Mouse (Mus musculus): Measurements from ENCODE around the gene Olfr146. TPM values are rescaled to one million over a fixed set of nuclear protein-coding genes. Genes with fewer than 3 reads are reported as not detected.

Gene Olfr146
- not detected for total RNA-seq (2021)
- long read RNA-seq, experiment 1 = 0 reads
- long read RNA-seq, experiment 2 = 0 reads

DNA sequence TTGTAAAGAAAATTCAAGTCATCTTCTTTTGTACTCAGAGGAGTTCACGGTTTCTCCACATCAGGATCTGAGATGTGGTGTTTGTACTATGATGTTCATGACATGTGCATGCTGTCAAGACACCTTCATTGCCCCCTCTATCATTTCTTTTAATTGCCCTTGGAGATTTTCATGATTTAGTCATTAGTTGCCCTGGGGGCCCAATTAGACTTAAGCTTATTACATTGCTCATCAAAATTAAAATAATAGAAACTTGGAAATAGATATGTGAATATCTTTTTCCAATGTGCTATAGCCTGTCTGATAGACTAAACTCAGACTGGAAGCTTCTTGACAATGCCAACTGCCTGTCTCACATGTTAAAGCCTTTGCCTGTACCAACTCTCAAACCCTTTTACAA is at the start of gene Olfr146:
Gene Olfr146 (minus strand): TSS at position 101 of the 400 bp plus-strand sequence.
- no peak for DNase-seq (ENCODE audit: low spot score in 2 of 2)

DNA sequence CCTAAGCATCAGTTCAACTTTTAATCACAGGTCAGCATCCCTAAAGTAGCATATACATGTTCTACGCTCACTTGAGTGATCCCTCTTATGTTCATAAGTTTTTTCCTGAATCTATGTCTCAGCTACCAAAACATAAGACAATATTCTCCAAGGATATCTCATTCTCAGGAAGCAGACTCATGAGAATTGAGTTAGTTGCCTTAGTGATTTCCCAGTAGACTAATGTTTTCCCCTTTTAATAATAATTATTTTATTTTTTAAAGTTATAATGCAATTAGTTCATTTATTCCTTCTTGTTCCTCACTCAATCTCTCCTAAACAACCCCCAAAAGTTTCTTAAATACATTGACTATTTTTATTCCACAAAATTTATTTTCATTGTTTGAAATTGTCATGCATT is 41.7 kb upstream of the Olfr146 start, which contains the start of gene Olfr937:
Gene Olfr937 (minus strand): TSS at position 101 of the 400 bp plus-strand sequence.
- DNase-seq (ENCODE audit: low spot score in 2 of 2) = no peak

DNA sequence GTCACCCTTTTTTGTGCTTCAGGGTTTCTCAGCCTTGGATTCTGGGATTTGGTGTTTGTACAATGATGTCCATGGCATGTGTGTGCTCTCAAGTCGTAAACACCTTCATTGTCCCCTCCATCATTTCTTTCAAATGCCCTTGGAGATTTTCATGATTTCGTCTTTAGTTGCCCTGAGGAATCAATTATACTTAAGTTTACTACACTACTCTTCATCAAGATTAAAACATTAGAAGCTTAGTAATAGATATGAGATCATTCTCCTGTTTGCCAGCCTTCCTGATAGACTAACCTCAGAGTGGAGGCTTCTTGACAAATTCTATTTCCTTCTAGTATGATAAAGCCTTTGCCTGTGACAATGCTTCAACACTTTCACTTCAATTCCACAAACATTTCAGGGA is 23.6 kb downstream of the Olfr146 start, which contains the start of gene Olfr935:
Gene Olfr935 (minus strand): TSS at position 101 of the 400 bp plus-strand sequence.
- DNase-seq (ENCODE audit: low spot score in 2 of 2) = no peak

DNA sequence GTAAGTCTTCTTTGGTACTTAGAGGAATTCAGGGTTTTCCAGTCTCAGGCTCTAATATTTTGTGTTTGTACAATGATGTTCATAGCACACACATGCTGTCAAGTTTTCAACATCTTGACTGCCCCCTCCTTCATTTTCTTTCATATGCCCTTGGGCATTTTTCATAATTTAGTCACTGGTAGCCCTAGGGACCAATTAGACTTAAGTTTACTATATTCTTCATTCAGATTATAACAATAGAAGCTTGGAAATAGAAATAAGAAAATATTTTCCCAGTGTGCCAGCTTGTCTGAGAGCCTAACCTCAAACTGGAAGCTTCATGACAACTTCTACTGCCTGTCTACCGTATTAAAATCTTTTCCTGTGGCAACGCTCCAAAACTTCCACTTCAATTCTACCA is 35.0 kb downstream of the Olfr146 start, which contains the start of gene Olfr934:
Gene Olfr934 (minus strand): TSS at position 101 of the 400 bp plus-strand sequence.
- no peak for DNase-seq (ENCODE audit: low spot score in 2 of 2)

DNA sequence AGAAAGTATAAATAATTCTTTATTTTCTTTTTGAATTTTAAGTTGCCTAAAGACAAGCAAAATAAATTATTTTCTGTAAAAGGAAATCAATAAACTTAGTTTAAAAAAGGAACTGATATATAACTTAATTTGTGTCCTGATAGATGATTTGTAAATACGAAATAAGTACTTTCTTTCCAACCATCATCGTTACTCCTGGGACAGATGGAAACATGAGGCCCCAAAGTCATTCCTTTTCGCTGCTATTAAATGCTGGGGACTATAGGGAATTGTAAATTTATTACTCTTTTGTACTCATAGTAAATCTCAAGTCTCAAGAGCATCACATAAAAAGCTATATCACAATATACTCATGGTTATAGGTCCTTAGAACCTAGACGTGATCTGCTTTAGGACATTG is 51.2 kb downstream of the Olfr146 start, which contains the start of gene Olfr933:
Gene Olfr933 (plus strand): TSS at position 301 of the 400 bp plus-strand sequence.
- no peak for DNase-seq (ENCODE audit: low spot score in 2 of 2)

Small RNAs within 50 kb of the gene (microRNA-seq; reads per million reads assigned to microRNA genes)
- gene Gm25529 = 0 reads per million in 2 experiments

Other genes with a start within 250 kb of the Olfr146 start
- not detected for gene Olfr922, start 208.8 kb downstream of the Olfr146 start, total RNA-seq (2021)
- gene Olfr923, start 196.8 kb downstream of the Olfr146 start, total RNA-seq (2021) = not detected
- gene Olfr924, start 178.9 kb downstream of the Olfr146 start, total RNA-seq (2021) = not detected
- not detected for gene Olfr26, start 168.3 kb downstream of the Olfr146 start, total RNA-seq (2021)
- gene Olfr926, start 146.3 kb downstream of the Olfr146 start, total RNA-seq (2021) = not detected
- not detected for gene Olfr930, start 93.6 kb downstream of the Olfr146 start, total RNA-seq (2021)
- not detected for gene Olfr933, start 51.1 kb downstream of the Olfr146 start, total RNA-seq (2021)
- not detected for gene Olfr934, start 35.1 kb downstream of the Olfr146 start, total RNA-seq (2021)
- gene Olfr935, start 23.7 kb downstream of the Olfr146 start, total RNA-seq (2021) = not detected
- not detected for gene Olfr937, start 41.6 kb upstream of the Olfr146 start, total RNA-seq (2021)
- gene Olfr938, start 55.5 kb upstream of the Olfr146 start, total RNA-seq (2021) = not detected
- not detected for gene Olfr27, start 104.8 kb upstream of the Olfr146 start, total RNA-seq (2021)
- gene Olfr943, start 142.9 kb upstream of the Olfr146 start, total RNA-seq (2021) = not detected
- gene Olfr944, start 178.5 kb upstream of the Olfr146 start, total RNA-seq (2021) = not detected
- gene Olfr1537, start 226.6 kb upstream of the Olfr146 start, total RNA-seq (2021) = not detected